ENCODE assay signal across 7 mouse cellular contexts in genomic region chr7:125393228-125393627, GRCm38 (mm10). TPM values are rescaled to one million over a fixed set of nuclear protein-coding genes. Genes with fewer than 3 reads are reported as not detected.
A peak's percentile ranks its signal among the peaks of the same experiment; 100 is the strongest.
DNase-seq lines count a peak whose midpoint lies in the region; ATAC-seq and TF ChIP-seq lines count a peak whose summit lies in the region.

No protein-coding gene starts in this region.

- no peaks in the 10 kb centered on the region for H3K9me3 ChIP-seq in lung, embryonic 14.5 days (ENCODE audit: low read depth, low read length)
- no peaks in the 10 kb centered on the region for H3K9me3 ChIP-seq in heart, embryonic 16.5 days (replicated peaks; ENCODE audit: control insufficient read depth, low read length)
- H3K9me3 ChIP-seq in liver, embryonic 15.5 days (replicated peaks) = no peaks in the 10 kb centered on the region
- no peaks in the 10 kb centered on the region for H3K9me3 ChIP-seq in stomach, embryonic 15.5 days

- TF ChIP-seq CTCF in lung, embryonic 14.5 days (IDR thresholded peaks at IDR 0.05; ENCODE audit: low read depth) = no peak

- H3K4me3 ChIP-seq in lung, embryonic 14.5 days (ENCODE audit: low read depth, low read length) = peak overlapping the region; percentile 35
- H3K4me3 ChIP-seq in heart, embryonic 16.5 days (ENCODE audit: low read length) = peak overlapping the region; percentile 54
- peak overlapping the region; percentile 42 for H3K4me3 ChIP-seq in liver, embryonic 15.5 days (replicated peaks)
- peak overlapping the region; percentile 43 for H3K4me3 ChIP-seq in stomach, embryonic 15.5 days (replicated peaks)

- 0 out of 2 replicates have a peak, but pooled peaks cover 6% of the 10 kb centered on the region for H3K4me1 ChIP-seq in lung, embryonic 14.5 days (ENCODE audit: insufficient read depth)
- peaks cover 12% of the 10 kb centered on the region for H3K4me1 ChIP-seq in heart, embryonic 16.5 days (ENCODE audit: control insufficient read depth, insufficient read depth, low read length)
- H3K4me1 ChIP-seq in liver, embryonic 15.5 days (replicated peaks) = peaks cover 4% of the 10 kb centered on the region
- peaks cover 8% of the 10 kb centered on the region for H3K4me1 ChIP-seq in stomach, embryonic 15.5 days

- H3K27me3 ChIP-seq in lung, embryonic 14.5 days (ENCODE audit: insufficient read depth, low read length) = no peaks in the 10 kb centered on the region; the same call in 1 of the 2 replicates
- peaks cover 2% of the 10 kb centered on the region; the same call in 1 of the 2 replicates for H3K27me3 ChIP-seq in heart, embryonic 16.5 days (ENCODE audit: control insufficient read depth, insufficient read depth, low read length)
- H3K27me3 ChIP-seq in liver, embryonic 15.5 days = peaks cover 28% of the 10 kb centered on the region
- no peaks in the 10 kb centered on the region for H3K27me3 ChIP-seq in stomach, embryonic 15.5 days (replicated peaks)

- H3K9ac ChIP-seq in lung, embryonic 14.5 days = peak overlapping the region; percentile 57
- H3K9ac ChIP-seq in heart, embryonic 16.5 days (ENCODE audit: low read length) = peak overlapping the region; percentile 65
- no peak overlapping the region; the same call in 1 of the 2 replicates for H3K9ac ChIP-seq in liver, embryonic 15.5 days
- peak overlapping the region; percentile 22; the same call in 1 of the 2 replicates for H3K9ac ChIP-seq in stomach, embryonic 15.5 days

- H3K27ac ChIP-seq in lung, embryonic 14.5 days (ENCODE audit: low read depth) = no peak overlapping the region
- H3K27ac ChIP-seq in heart, embryonic 16.5 days (ENCODE audit: low read length) = no peak overlapping the region; the same call in 1 of the 2 replicates
- H3K27ac ChIP-seq in liver, embryonic 15.5 days (replicated peaks) = no peak overlapping the region
- H3K27ac ChIP-seq in stomach, embryonic 15.5 days = peak overlapping the region; percentile 35; the same call in 1 of the 2 replicates

- 1% methylated on average over 15 of the region's 16 CpGs for WGBS in lung, embryonic 14.5 days
- WGBS in heart, embryonic 16.5 days = 2% methylated on average over 16 of the region's 16 CpGs
- under 1% methylated on average over 16 of the region's 16 CpGs for WGBS in liver, embryonic 15.5 days (ENCODE audit: insufficient replicate concordance)
- under 1% methylated on average over 16 of the region's 16 CpGs for WGBS in stomach, embryonic 15.5 days

- H3K36me3 ChIP-seq in lung, embryonic 14.5 days (ENCODE audit: insufficient read depth) = no peaks in the 10 kb centered on the region
- H3K36me3 ChIP-seq in heart, embryonic 16.5 days (ENCODE audit: control insufficient read depth, insufficient read depth) = no peaks in the 10 kb centered on the region
- no peaks in the 10 kb centered on the region for H3K36me3 ChIP-seq in liver, embryonic 15.5 days (replicated peaks)
- no peaks in the 10 kb centered on the region for H3K36me3 ChIP-seq in stomach, embryonic 15.5 days

- H3K4me2 ChIP-seq in lung, embryonic 14.5 days = peak overlapping the region; percentile 82
- H3K4me2 ChIP-seq in heart, embryonic 16.5 days (ENCODE audit: low read depth, low read length) = peak overlapping the region; percentile 91
- H3K4me2 ChIP-seq in liver, embryonic 15.5 days = peak overlapping the region; percentile 68
- peak overlapping the region; percentile 83 for H3K4me2 ChIP-seq in stomach, embryonic 15.5 days

- ATAC-seq in lung, embryonic 14.5 days (ENCODE audit: insufficient read depth) = peak; percentile 56
- no peak for ATAC-seq in heart, embryonic 16.5 days (replicated peaks; ENCODE audit: extremely low read depth, insufficient read depth, low FRiP score)
- no peak; the same call in 1 of the 2 replicates for ATAC-seq in liver, embryonic 15.5 days (ENCODE audit: insufficient read depth)
- peak; percentile 48 for ATAC-seq in stomach, embryonic 15.5 days (ENCODE audit: insufficient read depth, low FRiP score, low read depth)

- peak; percentile 39 for DNase-seq in lung, embryonic 14.5 days
- no peak for DNase-seq in lung, postnatal 25 days (ENCODE audit: low spot score)
- peak; percentile 47 for DNase-seq in embryo, embryonic 11 days
- DNase-seq in gastrocnemius, adult 18-20 months (ENCODE audit: low spot score) = no peak

RNA-seq across cellular contexts. Expression of gene Kdm8, which starts 51.2 kb away (rescaled TPM):
- polyA plus RNA-seq in lung, embryonic 14.5 days (2014; fragmentation: Nextera tagmentation; extraction: Ambion mirVana) = 14.9 and 15.7 TPM in 2 replicates
- polyA plus RNA-seq in heart, embryonic 16.5 days (2015; fragmentation: Nextera tagmentation; extraction: Ambion mirVana) = 6.3 and 7.4 TPM in 2 replicates
- 6.3 and 6.5 TPM in 2 replicates for polyA plus RNA-seq in liver, embryonic 15.5 days (2015; fragmentation: Nextera tagmentation; extraction: Ambion mirVana)
- polyA plus RNA-seq in stomach, embryonic 15.5 days (2015; fragmentation: Nextera tagmentation; extraction: Ambion mirVana) = 8.8 and 9.3 TPM in 2 replicates
- 1 to 10 TPM; 6.2 to 7.9 TPM for total RNA-seq in gastrocnemius, adult 18-20 months (2021)

Comparison
In these comparisons a context has a peak if more than half of its experiments do, and no peak if none do; other contexts are left out.
1. DNase-seq: peak in lung, embryonic 14.5 days (single experiment) and embryo, embryonic 11 days (single experiment); none in lung, postnatal 25 days (single experiment) and gastrocnemius, adult 18-20 months (single experiment).
2. ATAC-seq: peak in lung, embryonic 14.5 days (single experiment) and stomach, embryonic 15.5 days (single experiment); none in heart, embryonic 16.5 days (single experiment) and liver, embryonic 15.5 days (single experiment).
3. Peak in every context shown above with its lines, with median percentiles within 50 percentile points of each other: H3K4me2 ChIP-seq and H3K4me3 ChIP-seq.